Mouse (Mus musculus): ENCODE data around the gene Hist3h2ba. TPM values are rescaled to one million over a fixed set of nuclear protein-coding genes. Genes with fewer than 3 reads are reported as not detected.

Hist3h2ba gene
- polyA plus RNA-seq, 1 experiment from 2014 or later, result 154 TPM

GRCm38 (mm10) chr11:58997541-58997940 is 48.8 kb downstream of the Hist3h2ba start:
- H3K9ac ChIP-seq, result no peak overlapping the region
- no peak overlapping the region for H3K4me2 ChIP-seq (replicated peaks)
- peaks cover 43% of the 10 kb centered on the region for H3K27me3 ChIP-seq
- no peak overlapping the region for H3K27ac ChIP-seq
- 93% methylated on average over 5 of the region's 5 CpGs for WGBS
- no peaks in the 10 kb centered on the region for H3K9me3 ChIP-seq (replicated peaks)
- no peaks in the 10 kb centered on the region for H3K36me3 ChIP-seq
- no peak overlapping the region for H3K4me3 ChIP-seq
- ATAC-seq (ENCODE audit: low FRiP score), result no peak
- H3K4me1 ChIP-seq, result peaks cover 7% of the 10 kb centered on the region; the same call in 1 of the 2 replicates

Small RNAs within 50 kb of the gene (microRNA-seq; reads per million reads assigned to microRNA genes)
- not detected for gene Gm44313

Other genes with a start within 250 kb of the Hist3h2ba start
- gene Olfr319, start 249.8 kb upstream of the Hist3h2ba start, polyA plus RNA-seq (2016; fragmentation: Nextera tagmentation; extraction: Ambion mirVana), result not detected in 2 replicates
- not detected in 2 replicates for gene Olfr318, start 224.9 kb upstream of the Hist3h2ba start, polyA plus RNA-seq (2016; fragmentation: Nextera tagmentation; extraction: Ambion mirVana)
- gene Olfr317, start 209.7 kb upstream of the Hist3h2ba start, polyA plus RNA-seq (2016; fragmentation: Nextera tagmentation; extraction: Ambion mirVana), result 0.10 and 0.12 TPM in 2 replicates
- gene Olfr316, start 196.2 kb upstream of the Hist3h2ba start, polyA plus RNA-seq (2016; fragmentation: Nextera tagmentation; extraction: Ambion mirVana), result not detected in 2 replicates
- not detected in 2 replicates for gene Olfr315, start 175.7 kb upstream of the Hist3h2ba start, polyA plus RNA-seq (2016; fragmentation: Nextera tagmentation; extraction: Ambion mirVana)
- not detected in 2 replicates for gene Olfr314, start 166.0 kb upstream of the Hist3h2ba start, polyA plus RNA-seq (2016; fragmentation: Nextera tagmentation; extraction: Ambion mirVana)
- 7.0 and 10.4 TPM in 2 replicates for gene Fam183b, start 147.0 kb upstream of the Hist3h2ba start, polyA plus RNA-seq (2016; fragmentation: Nextera tagmentation; extraction: Ambion mirVana)
- gene Olfr313, start 133.9 kb upstream of the Hist3h2ba start, polyA plus RNA-seq (2016; fragmentation: Nextera tagmentation; extraction: Ambion mirVana), result not detected in 2 replicates
- gene Olfr312, start 119.7 kb upstream of the Hist3h2ba start, polyA plus RNA-seq (2016; fragmentation: Nextera tagmentation; extraction: Ambion mirVana), result not detected in 2 replicates
- gene Olfr311, start 109.7 kb upstream of the Hist3h2ba start, polyA plus RNA-seq (2016; fragmentation: Nextera tagmentation; extraction: Ambion mirVana), result not detected in 2 replicates
- 18.3 and 19.1 TPM in 2 replicates for gene Gm12258, start 101.8 kb upstream of the Hist3h2ba start, polyA plus RNA-seq (2016; fragmentation: Nextera tagmentation; extraction: Ambion mirVana)
- 10.2 and 12.0 TPM in 2 replicates for gene 2810021J22Rik, start 81.7 kb upstream of the Hist3h2ba start, polyA plus RNA-seq (2016; fragmentation: Nextera tagmentation; extraction: Ambion mirVana)
- 4.9 and 7.0 TPM in 2 replicates for gene Zfp39, start 44.7 kb upstream of the Hist3h2ba start, polyA plus RNA-seq (2016; fragmentation: Nextera tagmentation; extraction: Ambion mirVana)
- not detected in 2 replicates for gene Btnl10, start 31.0 kb upstream of the Hist3h2ba start, polyA plus RNA-seq (2016; fragmentation: Nextera tagmentation; extraction: Ambion mirVana)
- gene Rnf187, start 10.0 kb upstream of the Hist3h2ba start, polyA plus RNA-seq (2016; fragmentation: Nextera tagmentation; extraction: Ambion mirVana), result 498 and 513 TPM in 2 replicates
- 90.1 and 95.9 TPM in 2 replicates for gene Hist3h2a, start 5.8 kb downstream of the Hist3h2ba start, polyA plus RNA-seq (2016; fragmentation: Nextera tagmentation; extraction: Ambion mirVana)
- 1.2 and 1.5 TPM in 2 replicates for gene Trim17, start 5.8 kb downstream of the Hist3h2ba start, polyA plus RNA-seq (2016; fragmentation: Nextera tagmentation; extraction: Ambion mirVana)
- 19.3 and 19.5 TPM in 2 replicates for gene Trim11, start 29.2 kb downstream of the Hist3h2ba start, polyA plus RNA-seq (2016; fragmentation: Nextera tagmentation; extraction: Ambion mirVana)
- 0.28 and 0.39 TPM in 2 replicates for gene Obscn, start 187.5 kb downstream of the Hist3h2ba start, polyA plus RNA-seq (2016; fragmentation: Nextera tagmentation; extraction: Ambion mirVana)
- 6.6 and 7.5 TPM in 2 replicates for gene Iba57, start 214.8 kb downstream of the Hist3h2ba start, polyA plus RNA-seq (2016; fragmentation: Nextera tagmentation; extraction: Ambion mirVana)
- 0.27 and 0.28 TPM in 2 replicates for gene Gjc2, start 234.3 kb downstream of the Hist3h2ba start, polyA plus RNA-seq (2016; fragmentation: Nextera tagmentation; extraction: Ambion mirVana)
- gene Guk1, start 243.3 kb downstream of the Hist3h2ba start, polyA plus RNA-seq (2016; fragmentation: Nextera tagmentation; extraction: Ambion mirVana), result 107 and 112 TPM in 2 replicates